Mouse (Mus musculus) 416B (cell line): Measurements from ENCODE around the gene Tex14.
"Not testable (repeated sequence)": the region's sequence is repeated elsewhere in the genome, so short reads cannot be mapped to it uniquely, and the experiment has no call there.

ENCODE experiments used
- DNase-seq: peaks from one replicate; pipeline ENCODE4 v3.0.0; 2011; ENCODE audit warnings: low read depth

The Tex14 gene

DNA sequence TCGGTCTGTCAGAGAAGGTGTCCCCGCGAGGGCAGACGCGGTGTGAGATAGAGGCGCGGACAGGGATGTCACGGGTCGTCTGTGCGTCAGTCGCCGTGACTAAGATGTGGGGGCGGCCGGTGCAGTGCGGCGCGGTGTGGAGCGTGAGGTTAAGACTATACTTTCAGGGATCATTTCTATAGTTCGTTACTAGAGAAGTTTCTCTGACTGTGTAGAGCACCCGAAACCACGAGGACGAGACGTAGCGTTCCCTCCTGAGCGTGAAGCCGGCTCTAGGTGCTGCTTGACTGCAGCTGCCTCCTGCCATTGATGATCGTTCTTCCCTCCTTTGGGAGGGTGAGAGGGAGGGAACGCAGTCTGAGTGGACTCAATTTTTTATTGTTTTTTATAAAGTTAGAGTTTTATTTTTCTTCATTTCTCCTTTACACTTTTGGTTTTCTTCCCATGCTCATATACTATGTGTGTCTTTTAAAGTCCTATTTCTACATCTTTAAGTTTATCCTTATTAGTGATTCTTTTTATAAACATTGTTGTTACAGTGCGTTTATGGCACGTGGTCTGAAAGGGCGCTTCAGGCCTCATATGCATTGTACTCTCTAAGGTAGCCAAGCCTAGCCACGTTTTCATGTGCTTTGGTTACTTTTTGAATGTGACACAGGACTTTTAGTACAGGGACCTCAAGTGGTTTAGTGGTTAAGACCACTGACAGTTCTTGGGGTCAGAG, 43.8 kb downstream of the Tex14 start:
- DNase-seq = peak; percentile 99

DNA sequence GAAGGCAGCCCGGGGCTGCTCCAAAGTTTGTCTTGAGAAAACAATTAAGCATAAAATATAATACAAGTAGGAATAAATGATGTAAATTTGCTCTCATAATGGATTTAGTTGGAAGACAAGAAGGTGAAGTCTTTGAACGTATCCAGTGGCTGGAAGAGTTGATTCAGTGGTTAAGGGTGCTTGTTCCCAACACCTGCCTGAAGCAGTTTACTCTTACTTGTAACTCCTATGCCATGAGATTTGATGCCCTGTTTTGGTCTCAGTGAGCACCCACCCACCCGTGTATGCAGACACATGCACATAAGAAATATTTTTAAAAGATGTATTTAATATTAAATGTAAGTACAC, 44.3 kb downstream of the Tex14 start:
- DNase-seq = no peak

DNA sequence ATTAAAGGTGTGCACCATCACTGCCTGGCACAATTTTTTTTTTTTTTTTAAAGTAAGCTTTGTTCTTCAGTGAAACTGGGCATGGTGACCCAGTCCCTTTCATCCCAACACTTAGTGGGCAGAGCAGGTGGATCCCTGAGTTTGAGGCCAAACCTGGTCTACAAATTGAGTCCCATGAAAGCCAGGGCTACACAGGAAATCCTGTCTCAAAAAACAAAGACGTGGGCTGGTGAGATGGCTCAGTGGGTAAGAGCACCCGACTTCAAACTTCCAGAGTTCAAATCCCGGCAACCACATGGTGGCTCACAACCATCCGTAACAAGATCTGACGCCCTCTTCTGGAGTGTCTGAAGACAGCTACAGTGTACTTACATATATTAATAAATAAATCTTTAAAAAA, 45.0 kb downstream of the Tex14 start:
- DNase-seq = peak; percentile 38

DNA sequence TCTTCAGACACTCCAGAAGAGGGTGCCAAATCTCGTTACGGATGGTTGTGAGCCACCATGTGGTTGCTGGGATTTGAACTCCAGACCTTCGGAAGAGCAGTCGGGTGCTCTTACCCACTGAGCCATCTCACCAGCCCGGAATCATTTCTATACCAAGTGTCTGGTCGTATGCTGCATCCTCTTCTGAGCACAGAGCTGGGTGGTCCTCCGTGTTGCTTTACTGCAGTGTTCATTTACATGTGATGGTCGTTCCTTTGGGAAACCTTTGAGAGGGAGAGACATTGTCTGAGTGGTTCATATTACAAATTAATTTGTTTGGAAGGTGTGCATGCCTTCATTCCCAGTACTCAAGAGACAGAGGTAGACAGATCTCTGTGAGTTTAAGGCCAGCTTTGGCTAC, 47.9 kb downstream of the Tex14 start:
- DNase-seq = not testable (repeated sequence)

DNA sequence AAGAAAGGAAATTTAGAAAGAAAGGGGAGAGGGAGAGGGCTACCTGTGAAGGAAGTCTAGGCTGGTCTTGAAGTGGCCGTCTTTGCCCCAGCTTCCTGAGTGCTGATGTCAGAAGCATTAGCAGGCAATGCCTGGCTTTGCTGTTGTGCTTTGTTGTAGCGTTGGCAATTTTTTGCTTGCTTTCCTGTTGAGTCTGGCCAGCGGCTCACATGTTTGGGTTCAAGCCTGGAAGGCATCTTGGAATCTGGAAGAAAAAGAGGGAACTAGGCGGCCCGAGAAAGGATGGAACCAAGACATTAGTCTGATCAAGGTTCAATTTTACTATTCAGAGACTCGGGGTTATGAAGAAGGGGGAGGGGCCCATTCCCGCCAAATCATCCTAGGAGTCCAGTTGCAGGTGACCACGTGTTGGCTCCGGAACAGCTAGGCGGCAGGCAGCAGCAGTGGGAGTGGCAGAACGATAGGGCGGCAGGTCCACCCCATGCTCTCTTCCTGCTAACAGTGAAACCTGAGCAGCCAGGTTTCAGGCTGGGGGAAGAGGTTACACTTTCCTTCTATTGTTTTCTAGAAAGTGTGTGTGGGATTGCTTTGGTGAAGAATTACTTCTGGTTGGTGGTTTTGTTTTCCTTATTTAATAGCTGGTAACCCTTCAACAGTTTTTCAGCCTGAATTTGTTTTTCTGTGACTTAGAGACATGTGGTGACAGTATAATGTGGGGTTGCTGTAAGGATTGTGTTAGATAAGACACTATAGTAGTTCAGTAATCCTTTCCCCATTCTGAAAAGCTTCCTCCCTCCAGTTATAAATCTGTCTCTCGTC, 48.6 kb downstream of the Tex14 start:
- DNase-seq = peak; percentile 61

DNA sequence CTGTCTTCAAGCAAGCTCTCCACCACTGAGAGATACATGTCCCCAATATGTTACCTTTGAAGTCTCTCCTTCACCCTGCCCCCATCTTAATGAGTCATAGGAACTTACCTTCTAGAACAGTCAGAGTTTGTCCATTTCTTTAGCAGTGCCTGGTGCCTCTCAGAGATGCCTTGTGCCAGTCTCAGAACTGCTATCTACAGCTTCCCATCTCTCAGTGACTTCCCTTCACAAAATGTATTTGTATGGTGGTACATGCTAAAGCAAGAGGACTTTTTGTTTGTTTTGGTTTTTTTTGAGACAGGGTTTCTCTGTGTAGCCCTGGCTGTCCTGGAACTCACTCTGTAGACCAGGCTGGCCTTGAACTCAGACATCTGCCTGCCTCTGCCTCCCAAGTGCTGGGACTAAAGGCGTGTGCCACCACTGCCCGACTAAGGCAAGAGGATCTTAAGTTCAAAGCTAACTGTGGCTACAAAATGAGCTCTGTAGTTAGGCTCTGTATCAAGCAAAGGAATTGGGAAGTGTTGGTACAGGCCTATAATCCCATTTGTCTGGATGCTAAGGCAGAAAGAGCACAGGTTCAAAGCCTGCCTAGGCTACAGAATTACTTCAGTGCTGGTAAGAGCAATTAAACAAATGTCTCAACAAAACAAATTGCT, 49.3 kb downstream of the Tex14 start:
- peak; percentile 45 for DNase-seq

DNA sequence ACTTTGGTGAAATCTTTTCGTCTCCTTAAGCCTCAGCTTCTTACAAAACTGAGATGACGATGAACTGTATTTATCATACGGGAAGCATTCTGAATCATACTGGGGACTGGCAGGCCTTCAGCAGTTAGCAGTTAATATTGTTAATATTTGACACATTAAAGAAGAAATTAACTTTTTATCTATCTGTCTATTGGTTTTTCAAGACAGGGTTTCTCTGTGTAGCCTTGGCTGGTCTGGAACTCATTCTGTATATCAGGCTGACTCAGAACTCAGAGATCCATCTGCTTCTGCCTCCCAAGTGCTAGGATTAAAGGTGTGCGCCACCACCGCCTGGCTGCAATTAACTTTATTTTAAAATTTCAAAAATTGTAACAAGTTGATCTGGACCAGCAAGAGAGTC, 50.7 kb downstream of the Tex14 start:
- no peak for DNase-seq

DNA sequence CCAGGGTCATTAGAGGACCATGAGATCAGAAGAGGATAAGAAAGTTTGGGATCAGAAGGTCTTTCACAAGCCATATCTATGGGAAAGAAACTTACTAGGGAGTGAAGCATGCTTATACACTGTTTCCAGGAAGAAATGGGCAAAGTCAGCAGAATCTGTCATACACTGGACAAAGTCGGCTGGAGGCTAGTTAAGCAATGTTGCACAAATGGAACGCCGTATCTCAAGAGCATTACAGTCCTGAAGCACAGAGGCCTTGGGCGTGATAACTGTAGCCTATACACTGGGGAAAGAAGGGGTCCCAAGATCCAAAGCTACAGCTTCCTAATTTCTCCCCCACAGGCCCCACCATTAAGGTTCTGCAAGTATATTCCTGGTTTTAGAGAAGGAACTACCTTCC, 51.1 kb downstream of the Tex14 start:
- no peak for DNase-seq

DNA sequence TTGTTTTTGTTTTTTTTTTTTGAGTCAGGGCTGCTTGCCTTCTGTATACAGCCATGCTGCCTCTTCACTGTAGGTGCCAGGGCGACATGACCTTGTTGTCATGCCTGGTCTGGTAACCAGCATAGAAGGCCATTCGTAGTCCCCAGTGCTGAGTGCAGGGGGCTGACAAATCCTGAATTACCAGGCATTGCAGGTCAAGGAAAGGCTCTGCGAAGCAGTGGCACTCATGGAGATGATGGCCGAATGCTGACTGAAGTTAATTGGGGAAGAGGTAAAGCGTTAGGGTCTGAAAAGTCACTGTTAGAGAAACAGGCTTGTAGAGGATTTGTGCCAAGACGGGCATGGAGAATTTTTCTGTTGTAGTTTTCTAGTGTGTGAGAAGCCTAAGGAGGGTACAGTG, 55.7 kb downstream of the Tex14 start:
- no peak for DNase-seq

DNA sequence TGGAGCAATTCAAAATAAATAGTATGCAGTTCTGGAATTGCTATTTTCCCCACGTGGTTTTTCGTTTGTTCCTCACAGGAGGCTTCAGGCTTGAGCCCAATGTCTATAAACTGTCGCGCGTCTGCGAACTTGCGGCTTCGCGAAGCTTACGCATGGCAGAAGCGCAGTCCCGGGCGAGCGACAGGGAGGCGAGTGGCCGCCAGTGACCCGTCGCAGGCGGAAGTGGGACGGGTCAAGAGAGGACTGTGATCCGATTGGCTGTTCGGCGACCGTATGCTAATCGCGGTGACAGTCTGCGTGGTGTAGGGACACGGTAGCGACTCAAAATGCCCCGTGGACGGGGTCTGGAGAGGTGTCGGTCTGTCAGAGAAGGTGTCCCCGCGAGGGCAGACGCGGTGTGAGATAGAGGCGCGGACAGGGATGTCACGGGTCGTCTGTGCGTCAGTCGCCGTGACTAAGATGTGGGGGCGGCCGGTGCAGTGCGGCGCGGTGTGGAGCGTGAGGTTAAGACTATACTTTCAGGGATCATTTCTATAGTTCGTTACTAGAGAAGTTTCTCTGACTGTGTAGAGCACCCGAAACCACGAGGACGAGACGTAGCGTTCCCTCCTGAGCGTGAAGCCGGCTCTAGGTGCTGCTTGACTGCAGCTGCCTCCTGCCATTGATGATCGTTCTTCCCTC, 57.1 kb downstream of the Tex14 start:
- peak; percentile 93 for DNase-seq

DNA sequence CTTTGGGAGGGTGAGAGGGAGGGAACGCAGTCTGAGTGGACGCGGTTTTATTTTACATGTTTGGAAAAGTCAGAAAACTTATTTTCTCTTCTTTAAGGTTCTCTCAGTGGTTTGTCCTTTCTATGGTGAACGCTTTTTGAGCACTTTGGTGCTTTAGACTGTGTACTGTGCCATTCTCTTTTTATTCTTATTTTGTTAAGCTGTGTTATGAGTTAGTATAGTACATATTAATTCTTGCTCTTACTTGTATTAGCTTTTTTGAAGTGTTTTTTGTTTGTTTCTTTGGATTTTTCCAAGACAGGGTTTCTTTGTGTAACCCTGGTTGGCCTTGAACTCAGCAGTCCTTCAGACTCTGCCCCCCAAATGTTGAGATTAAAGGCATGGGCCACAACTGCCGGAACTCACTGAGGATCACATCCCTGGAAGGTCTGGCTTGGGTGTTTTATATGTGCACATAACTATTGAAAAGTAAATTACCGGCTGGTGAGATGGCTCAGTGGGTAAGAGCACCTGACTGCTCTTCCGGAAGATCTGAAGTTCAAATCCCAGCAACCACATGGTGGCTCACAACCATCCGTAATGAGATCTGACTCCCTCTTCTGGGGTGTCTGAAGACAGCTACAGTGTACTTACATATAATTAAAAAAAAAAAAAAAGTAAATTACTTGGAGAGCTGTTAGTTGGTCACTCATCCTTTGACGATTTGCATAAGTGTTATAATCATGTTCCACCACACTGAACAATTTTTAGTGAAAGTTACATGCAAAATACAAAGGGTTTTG, 57.8 kb downstream of the Tex14 start:
- peak; percentile 96 for DNase-seq

DNA sequence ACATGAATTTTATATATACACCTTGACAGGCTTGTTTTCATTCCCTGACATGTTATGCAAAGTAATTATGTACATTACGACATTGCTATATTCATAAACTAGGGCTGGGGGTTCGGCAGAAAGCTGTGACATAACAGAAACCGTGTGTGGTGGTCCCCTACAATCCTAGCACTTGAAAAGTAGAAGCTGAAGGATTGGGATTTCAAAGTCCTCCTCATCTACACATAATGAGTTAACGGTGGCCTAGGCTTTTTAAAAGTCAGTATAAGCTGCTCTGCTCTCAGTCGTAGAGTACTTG, 58.3 kb downstream of the Tex14 start:
- DNase-seq = no peak

DNA sequence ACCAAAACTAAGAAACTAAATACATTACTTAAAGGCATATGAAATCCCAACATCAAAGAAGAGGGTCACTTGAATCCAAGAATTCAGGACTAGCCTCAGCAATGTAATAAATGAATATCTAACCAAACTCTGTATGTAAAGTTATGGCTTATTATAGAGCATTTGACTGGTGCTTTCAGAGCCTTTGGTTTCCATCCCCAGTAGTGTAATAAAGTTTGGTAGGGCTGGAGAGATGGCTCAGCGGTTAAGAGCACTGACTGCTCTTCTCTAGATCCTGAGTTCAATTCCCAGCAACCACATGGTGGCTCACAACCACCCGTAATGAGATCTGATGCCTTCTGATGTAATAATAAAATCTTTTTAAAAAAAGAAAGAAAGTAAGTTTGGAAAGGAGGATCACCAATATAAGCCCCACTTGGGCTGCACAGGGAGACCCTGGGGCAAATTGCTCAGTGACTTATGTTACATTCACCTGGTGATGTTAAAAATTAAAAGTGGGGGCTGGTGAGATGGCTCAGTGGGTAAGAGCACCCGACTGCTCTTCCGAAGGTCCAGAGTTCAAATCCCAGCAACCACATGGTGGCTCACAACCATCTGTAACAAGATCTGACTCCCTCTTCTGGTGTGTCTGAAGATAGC, 59.0 kb downstream of the Tex14 start:
- not testable (repeated sequence) for DNase-seq

DNA sequence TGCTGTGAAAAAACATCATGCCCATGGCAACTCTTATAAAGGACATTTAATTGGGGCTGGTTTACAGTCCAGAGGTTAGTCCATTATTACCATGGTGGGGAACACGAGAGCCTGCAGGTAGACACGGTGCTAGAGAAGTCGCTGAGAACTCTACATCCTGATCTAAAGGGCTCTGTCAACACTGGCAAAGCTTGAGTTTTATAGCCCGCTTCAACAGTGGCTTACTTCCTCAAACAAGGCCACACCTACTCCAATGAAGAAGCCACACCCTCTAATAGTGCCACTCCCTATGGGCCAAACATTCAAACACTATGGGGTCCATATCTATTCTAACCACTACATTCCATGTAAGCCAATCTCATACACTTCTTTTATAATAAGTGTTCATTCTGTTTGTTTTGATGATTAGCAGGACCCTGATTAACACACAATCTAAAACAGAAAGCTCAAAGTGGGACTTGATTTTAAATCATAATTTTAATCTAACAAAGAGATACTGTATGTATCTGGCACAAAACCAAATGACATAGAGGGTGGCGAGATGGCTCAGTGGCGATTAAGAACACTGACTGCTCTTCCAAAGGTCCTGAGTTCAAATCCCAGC, 61.2 kb downstream of the Tex14 start:
- DNase-seq = peak; percentile 81

DNA sequence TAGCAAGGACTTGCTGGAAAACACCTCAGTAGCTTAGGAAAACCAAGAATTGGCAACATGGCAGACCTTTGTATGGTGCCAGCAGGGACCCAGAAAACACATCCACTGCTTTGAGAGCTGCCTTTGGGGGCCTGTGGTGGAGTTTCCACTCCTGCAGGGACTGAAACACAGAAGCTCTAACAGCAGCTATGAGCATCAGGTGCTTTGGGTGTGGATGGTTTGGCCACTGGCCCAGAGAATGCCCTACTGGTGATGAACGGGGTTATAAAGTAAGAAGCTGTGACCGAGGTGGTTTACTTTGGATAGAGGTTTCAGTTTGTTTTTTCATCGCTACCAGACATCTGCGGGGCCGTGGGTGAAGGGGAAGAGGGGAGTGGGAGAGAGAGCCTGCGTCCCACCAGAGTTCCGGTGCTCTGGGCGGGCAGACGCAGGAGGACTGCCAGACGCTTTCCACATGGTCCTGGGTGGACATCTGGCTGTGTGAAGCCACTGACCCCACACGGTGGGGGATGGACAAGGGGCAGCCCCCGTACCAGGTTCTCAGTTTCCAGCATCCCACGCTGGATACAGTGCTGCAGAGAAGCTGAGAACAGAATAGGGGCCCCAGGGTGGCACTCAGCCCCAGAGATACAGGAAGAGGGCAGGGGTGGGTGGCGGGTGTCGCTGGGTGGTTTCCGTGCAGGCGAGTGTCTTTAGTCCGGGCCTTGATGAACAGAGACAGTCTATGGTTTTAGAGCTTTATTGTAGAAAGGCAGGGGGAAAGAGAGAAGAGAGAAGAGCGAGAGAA, 62.8 kb downstream of the Tex14 start:
- DNase-seq = no peak

DNA sequence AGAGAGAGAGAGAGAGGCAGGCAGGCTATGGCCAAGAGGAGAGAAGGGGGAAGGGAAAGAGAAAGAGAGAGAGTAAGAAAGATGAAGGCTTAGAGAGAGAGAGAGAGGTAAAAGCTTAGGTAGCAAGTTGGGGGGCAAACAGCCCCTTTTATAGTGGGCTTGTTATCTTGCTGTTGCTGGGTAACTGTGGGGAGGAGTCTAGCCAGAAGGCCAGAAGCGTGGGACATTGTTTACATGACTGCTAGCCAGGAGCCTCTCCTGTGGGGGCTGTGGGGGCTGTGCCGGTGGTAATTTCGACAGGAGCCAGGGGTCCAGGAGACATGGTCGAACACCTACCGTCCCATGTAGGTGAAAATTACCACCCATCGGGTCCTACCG, 63.4 kb downstream of the Tex14 start:
- no peak for DNase-seq

DNA sequence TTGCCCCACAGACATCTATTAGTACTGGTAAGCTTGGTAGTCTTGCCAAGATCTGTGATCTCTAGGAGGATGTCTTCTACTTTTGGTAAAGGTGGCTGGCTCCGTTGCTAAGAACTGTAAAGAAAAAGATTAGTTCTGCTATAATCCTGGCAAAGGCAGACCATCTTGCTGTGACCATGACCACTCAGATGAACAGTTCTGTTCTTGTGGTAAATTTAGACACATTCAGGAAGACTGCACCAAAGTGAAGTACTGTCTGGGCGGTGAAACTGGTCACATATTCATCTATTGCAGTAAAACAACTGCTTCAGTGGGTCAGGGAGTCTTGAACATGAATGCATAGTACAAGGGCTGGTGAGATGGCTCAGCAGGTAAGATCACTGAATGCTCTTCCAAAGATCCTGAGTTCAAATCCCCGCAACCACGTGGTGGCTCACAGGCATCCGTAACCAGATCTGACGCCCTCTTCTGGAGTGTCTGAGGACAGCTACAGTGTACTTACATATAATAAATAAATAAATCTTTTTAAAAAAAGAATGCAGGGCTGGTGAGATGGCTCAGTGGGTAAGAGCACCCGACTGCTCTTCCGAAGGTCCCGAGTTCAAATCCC, 63.9 kb downstream of the Tex14 start:
- DNase-seq = no peak

DNA sequence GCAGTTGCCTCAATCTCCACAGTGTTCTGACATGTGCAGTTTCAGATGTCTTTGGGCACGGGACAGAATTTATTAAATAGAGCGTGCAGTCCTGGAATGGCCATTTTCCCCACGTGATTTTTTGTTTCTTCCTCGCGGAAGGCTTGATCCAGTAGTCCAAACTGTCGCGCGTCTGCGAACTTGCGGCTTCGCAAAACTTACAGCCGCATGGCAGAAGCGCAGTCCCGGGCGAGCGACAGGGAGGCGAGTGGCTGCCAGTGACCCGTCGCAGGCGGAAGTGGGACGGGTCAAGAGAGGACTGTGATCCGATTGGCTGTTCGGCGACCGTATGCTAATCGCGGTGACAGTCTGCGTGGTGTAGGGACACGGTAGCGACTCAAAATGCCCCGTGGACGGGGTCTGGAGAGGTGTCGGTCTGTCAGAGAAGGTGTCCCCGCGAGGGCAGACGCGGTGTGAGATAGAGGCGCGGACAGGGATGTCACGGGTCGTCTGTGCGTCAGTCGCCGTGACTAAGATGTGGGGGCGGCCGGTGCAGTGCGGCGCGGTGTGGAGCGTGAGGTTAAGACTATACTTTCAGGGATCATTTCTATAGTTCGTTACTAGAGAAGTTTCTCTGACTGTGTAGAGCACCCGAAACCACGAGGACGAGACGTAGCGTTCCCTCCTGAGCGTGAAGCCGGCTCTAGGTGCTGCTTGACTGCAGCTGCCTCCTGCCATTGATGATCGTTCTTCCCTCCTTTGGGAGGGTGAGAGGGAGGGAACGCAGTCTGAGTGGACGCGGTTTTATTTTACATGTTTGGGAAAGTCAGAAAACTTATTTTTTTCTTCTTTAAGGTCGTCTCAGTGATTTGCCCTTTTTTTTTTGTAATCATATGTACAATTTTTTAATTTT, 66.2 kb downstream of the Tex14 start:
- peak; percentile 97 for DNase-seq

DNA sequence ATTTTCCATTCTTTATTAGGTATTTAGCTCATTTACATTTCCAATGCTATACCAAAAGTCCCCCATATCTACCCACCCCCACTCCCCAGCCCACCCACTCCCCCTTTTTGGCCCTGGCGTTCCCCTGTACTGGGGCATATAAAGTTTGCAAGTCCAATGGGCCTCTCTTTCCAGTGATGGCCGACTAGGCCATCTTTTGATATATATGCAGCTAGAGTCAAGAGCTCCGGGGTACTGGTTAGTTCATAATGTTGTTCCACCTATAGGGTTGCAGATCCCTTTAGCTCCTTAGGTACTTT, 66.8 kb downstream of the Tex14 start:
- DNase-seq = not testable (repeated sequence)
